Mouse (Mus musculus) thymus, postnatal 36 days (tissue): Measurements from ENCODE around the gene Dbn1.
"Not testable (repeated sequence)": the region's sequence is repeated elsewhere in the genome, so short reads cannot be mapped to it uniquely, and the experiment has no call there.

ENCODE experiments used
- DNase-seq, 2 experiments: peaks; one replicate each; pipeline ENCODE4 v3.0.0; 2022; ENCODE audit warnings: mixed read lengths in 2 of 2

Gene Dbn1

DNA sequence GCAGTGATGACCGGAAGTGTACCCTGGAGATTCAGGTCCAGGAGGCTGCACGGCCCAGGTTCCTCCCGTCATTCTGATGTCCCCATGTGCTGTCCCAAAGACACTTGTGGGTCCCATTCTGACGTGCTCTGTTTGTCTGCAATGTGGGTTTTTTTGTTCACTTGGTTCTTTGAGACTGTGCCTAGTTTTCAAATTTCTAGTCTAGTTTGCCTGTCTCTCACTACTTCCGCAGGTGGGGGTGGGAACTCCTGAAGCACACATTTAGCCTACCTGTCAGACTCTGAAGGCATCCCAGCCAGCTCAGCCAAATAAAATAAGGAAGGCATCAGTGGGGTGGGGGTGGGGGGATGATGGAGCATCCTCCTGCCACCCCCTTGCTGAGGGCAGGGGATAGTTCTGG is 39.8 kb downstream of the Dbn1 start:
- no peak for DNase-seq

DNA sequence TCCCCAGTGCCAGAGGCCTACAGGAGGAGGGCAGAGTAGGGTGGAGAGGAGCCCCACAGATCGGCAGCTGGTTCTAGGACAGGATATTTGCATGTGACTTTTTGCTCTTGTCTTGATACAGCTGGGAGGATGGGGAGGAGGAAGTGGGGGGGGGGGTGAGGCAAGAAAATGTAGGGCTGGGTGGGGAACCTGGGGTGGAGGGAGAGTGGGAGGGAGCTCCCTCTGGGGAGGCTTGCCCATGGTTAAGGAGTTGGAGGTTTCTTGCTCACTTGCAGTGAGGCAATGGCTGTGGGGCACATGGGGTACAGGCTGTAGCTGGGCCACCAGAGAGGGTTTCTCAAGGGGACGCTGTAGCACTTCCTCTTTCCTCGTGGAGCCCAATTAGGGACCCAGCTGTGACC is 40.4 kb downstream of the Dbn1 start:
- peak; percentile 69 to 83 for DNase-seq

DNA sequence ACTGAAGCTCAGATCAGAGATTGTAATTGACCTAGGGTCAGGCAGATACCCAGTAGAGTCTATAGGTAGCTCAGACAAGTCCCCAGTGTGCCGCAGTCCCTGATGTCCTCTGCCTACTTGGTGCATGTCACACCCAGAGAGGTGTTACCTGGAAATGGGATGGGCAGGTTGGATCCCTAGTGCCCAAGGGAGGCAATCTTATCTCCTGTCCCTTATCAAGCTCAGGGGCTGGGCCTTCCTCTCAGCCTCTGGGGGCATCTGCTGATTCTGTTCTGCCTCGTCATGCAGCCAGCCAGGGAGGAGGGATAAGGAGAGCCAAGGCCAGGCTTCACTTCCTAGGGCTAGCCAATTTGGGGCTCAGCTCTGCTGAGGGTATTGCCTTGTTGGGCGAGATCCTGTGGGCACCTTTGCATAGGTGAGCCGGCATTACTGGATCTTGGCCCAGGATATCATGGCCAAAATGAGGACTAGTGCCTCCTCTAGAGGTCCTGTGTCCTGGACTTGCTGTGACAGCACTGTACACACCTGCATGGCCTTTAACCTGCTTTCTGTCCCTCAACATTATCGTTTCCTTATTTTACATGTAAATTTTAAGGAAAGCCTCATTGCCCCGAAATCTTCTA is 41.3 kb downstream of the Dbn1 start:
- peak in 1 of 2 experiments; percentile 45 for DNase-seq

DNA sequence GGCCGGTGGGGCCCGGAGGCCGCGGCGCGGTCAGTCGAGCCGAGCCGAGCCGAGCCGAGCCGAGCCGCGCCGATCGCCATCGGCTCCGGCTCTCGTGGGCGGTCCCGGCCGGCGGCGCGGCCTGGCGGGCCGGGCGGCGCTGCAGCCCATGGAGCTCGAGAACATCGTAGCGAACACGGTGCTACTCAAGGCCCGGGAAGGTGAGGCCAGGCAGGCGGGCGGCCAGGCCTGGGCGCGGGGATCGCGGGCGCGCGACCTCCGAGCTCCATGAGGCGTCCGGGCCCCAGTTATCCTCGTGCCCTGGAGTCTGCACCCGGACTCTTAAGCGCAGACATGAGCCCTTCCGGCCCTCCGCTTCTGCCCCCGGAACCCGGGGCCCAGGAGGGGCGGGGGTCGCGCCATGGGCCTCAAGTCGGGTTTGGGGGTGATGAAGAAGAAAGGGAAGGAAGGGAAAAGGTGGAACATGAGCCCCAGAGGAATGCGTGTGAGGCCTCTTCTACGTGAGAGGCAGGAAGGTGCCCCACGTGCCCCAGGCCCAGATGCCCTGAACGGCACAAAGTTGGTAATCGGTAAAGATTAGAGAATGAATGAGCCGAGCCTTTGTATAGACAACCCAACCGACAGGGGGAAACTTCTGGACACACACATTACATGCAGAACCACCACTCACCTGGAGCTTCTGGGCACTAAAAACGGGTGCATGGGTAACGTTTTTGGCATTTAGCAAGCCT is 42.4 kb downstream of the Dbn1 start:
- DNase-seq: peak; percentile 61 to 72

DNA sequence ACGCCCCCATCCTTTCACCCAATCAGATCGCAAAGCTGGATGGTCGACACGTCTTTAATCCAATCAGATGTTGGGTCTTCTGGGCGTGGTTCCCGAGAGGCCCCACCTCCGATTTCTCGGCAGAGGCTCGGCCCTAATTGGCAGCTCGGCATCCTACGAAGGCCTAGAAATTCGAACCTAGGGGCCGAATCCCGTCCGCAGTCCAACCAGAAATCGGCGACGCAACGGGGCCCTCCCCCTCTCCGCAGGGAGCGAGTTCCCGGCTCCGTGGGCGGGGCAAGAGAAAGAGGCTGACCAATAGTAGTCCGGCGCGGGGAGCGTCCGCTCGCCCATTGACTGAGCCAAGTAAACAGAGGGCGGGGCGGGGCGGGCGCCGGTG is 43.0 kb downstream of the Dbn1 start, which contains the start of gene Grk6:
Gene Grk6, plus strand, starts transcription at position 136 of the 379 bp plus-strand sequence.
- peak; percentile 99 to 100 for DNase-seq

DNA sequence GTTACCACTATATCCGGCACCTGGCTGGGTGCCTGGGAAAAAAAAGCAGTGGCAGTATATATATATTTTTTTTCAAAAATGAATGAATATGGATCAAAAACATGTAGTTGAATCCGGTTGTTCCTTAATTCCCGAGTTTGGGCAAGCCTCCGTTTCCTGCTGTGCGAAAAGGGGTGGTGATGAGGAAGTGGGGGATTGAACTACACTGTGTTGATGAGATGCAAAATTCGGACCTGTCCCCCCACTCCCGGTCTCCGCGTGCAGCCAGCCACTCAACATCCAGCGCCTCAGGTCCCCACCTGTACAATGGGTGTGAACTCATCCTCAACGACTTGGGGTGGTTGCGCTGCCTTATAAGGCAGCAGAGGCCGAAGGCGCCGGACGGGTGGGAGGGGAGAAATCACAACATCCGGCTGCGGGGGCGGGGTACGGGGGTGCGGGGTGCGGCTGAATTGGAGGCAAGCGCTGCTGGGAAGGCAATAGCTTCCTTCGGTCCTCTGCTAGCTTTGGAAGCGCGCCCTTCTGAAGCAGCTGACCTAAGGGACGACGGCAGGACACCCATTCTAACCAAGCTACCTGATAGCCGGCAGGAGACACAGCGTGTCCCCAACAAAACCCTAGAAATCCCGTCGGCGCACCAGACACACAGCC is 43.5 kb downstream of the Dbn1 start:
- peak in 1 of 2 experiments; percentile 88 for DNase-seq

DNA sequence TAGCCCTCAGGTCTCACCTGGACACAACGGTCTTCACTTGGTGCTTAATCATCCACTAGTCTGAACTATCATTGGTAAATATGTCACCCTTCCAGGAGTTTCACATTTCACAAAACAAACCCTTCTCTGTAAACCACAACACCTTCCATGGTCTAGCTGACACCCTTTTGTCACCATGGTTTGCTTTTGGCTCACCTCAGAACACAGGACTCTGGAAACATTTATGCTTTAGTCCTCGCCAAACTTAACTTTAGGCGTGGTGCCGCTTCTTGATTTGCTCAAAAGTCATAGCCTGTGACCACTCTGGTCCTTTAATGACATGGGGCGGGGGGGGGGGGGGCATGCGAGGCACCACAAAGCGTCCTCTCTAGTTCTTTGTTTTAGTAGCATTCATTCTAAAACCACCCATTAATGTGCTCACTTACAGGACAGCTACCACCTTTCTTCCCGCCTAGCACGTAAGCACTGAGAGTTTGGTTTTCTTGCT is 44.1 kb downstream of the Dbn1 start:
- DNase-seq: no peak

DNA sequence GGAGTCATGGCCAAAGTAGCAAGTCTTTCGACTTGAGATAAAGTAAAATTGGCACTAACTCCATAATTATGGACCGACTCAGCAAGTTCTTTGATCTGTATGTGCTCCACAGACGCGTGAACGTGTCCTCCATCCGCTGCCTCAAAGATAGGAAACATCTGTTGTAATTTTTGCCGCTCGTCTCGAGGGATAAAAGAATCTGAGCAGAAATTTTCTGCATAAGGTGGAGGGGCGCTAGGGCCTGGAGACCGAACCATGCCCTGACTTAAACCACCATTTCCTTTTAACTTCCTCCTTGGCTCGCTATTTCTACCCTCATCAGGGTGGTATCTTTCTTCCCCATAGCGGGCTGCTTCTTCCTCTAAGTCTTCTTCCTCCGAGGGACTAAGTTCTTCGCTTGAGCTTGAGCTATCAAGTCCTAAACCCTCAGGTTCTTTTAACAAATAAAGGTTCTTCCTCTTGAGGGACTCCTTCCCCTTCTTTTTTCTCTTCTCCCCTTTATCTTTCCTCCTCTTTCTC is 50.7 kb downstream of the Dbn1 start:
- not testable (repeated sequence) for DNase-seq

DNA sequence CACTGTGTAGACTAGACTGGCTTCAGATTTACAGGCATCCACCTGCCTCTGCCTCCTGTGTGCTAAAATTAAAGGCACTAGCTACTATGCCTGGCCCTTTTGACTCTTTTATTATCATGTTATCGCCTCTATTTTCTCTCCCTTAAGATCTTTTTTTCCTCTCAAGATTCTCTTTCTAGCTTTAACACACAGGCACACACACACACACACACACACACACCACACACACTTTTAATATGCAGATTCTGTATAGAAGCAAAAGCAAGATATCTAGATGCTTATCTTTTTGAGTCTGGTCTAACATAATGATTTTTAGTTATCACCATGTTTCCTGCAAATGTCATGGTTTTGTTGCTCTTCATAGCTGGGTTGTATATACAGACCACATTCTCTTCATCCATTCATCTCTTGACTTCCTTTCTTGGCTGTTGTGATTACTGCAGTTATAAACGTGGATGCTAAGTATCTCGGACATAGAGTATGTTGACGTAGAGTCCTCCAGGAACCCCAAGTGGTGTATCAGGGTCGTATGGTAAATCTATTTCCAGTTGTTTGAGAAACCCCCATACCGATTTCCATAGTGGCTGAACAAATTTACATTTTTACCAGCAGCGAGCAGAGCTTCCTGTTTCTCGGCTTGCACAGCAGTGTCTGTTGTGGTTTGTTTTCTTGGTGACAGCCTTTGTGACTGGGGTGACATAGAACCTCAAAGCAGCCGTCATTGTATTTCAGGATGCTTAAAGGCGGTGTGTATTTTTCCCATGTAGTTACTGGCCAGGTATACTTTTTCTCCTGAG is 55.8 kb downstream of the Dbn1 start:
- DNase-seq: peak; percentile 58 to 71

DNA sequence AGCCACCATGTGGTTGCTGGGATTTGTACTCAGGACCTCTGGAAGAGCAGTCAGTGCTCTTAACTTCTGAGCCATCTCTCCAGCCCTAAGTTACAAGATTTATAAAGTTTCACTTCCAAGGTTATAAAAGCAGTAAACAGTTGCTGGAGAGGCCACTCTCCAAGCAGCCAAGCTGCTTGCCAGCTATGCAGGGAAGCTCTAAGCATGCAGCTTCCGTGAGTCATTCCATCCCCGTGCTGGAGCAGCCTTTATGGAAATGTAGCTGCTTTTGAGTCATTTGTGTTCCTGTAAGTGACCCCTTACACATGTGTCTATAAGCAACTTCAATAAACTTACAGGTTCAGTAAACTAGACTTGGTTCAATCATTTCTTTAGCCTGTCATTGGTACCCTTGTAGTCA is 57.3 kb downstream of the Dbn1 start:
- no peak for DNase-seq

DNA sequence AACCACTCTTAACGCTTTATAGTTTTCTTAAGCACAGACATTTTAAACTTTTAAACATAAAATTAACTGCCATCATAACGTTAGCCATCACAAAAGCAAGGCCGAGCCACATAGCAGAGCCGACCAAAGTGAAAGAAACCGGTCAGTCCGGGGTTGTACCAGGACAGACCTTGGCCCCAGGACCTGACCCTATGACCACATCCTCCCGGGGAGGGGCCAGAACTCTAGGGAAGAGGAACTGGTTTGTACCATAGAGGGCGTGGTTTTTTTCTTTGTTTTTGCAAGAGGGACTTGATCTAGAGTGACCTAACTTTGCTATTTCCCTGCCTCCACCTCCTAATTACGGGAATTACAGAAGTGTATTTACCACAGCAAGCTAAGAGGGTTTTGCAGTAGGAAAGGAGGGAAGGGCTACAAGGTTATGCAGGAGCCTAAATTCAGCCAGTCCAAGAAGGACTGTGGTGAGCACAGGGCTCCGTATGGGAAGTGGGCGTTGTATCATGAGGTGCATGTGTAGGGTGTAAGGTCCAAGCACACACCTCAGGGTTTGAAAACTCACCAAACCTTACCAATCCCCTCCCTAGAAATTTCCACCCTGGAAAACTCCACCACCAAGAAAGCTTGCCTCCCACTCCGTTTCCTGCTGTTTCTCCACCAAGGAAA is 58.6 kb downstream of the Dbn1 start:
- no peak for DNase-seq

DNA sequence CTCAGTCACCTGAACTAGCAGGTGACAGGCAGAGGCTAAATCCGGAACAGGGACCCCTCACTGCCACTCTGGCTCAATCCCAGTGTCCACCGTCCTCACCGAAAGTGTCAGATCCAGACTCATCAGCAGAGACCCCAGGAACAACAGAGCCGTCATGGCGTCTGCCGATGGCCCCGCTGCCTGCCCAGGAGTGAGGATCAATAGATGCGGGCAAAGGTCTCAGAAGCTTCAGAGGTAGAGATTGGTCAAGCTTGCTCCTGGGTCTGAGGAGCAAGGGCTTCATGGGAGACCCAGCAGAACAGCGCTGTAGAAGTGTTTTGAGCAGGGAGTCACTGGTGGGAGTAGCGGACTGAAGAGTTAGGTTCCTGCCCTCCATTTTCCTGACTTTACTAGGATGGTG is 61.3 kb downstream of the Dbn1 start, which contains the start of gene F12:
Gene F12, minus strand, starts transcription at position 181 of the 400 bp plus-strand sequence.
- no peak for DNase-seq
